Mouse (Mus musculus) left cerebral cortex, adult 2 months (tissue): ENCODE data around the gene Capza1. TPM values are rescaled to one million over a fixed set of nuclear protein-coding genes. Genes with fewer than 3 reads are reported as not detected.

Experiments used
- DNase-seq, 2 experiments: peaks; one replicate each; pipeline ENCODE4 v3.0.0; 2021 to 2022; ENCODE audit warnings: low spot score in 2 of 2, mixed read lengths in 1 of 2; ENCODE audit errors: extremely low spot score in 1 of 2
- H3K27ac ChIP-seq: fragments of 200-600 bp; 2 replicates; pipeline ENCODE4 v1.8.1; 2022
- H3K4me3 ChIP-seq: fragments of 200-600 bp; 2 replicates; pipeline ENCODE4 v1.8.1; 2022
- CTCF ChIP-seq: fragments of 200-600 bp; IDR thresholded peaks from 2 replicates; pipeline ENCODE4 v1.8.1; 2022; ENCODE audit warnings: antibody characterized with exemption, mild to moderate bottlenecking, moderate library complexity
- intact Hi-C: fragments of 180-260 bp; cut with DNase I; formaldehyde crosslinking; loops from one replicate; pipeline ENCODE4 v1.15.1; 2025
- total RNA-seq, 2 experiments: library from RNA; stranded (reverse); gene quantifications; 2 replicates each; pipeline ENCODE4 v1.2.3; 2021

The Capza1 gene
- total RNA-seq, 2 experiments from 2014 or later, result 35.1 to 39.8 TPM

GRCm38 (mm10) chr3:104793871-104794828 is 70.2 kb downstream of the Capza1 start:
- intact Hi-C loops, result no loop called here
- H3K4me3 ChIP-seq, result no peak overlapping the region
- no peak for TF ChIP-seq CTCF
- peak overlapping the region; percentile 38; the same call in 1 of the 2 replicates for H3K27ac ChIP-seq
- DNase-seq, result peak; percentile 63 to 64

- Histone ChIP-seq H3K4me3 (no peak overlapping the region), H3K27ac (peak overlapping the region; percentile 45)
- no peak for DNase-seq
- no peak for TF ChIP-seq CTCF
- intact Hi-C loops, result no loop called here
Measured at GRCm38 (mm10) chr3:104792360-104793270, 71.7 kb downstream of the Capza1 start.

- DNase-seq, result peak in 1 of 2 experiments; percentile 50
- no peak; the same call in 1 of the 2 replicates for TF ChIP-seq CTCF
- intact Hi-C loops, result no loop called here
- Histone ChIP-seq H3K27ac (peak overlapping the region; percentile 45), H3K4me3 (no peak overlapping the region)
Measured at GRCm38 (mm10) chr3:104791671-104792070, 72.6 kb downstream of the Capza1 start.

GRCm38 (mm10) chr3:104791017-104791416 is 73.3 kb downstream of the Capza1 start:
- no peak for DNase-seq
- no peak for TF ChIP-seq CTCF
- intact Hi-C loops, result no loop called here
- H3K4me3 ChIP-seq, result no peak overlapping the region
- peak overlapping the region; percentile 70 for H3K27ac ChIP-seq

- Histone ChIP-seq H3K27ac (peak overlapping the region; percentile 70), H3K4me3 (no peak overlapping the region)
- DNase-seq, result peak in 1 of 2 experiments; percentile 65
- TF ChIP-seq CTCF, result no peak
- intact Hi-C loops, result loop anchor here (1.0 kb wide), 1 partner anchor 263 kb away; the partner anchor contains the start of gene Cttnbp2nl
Measured at GRCm38 (mm10) chr3:104790401-104790937, 73.8 kb downstream of the Capza1 start.

GRCm38 (mm10) chr3:104789822-104790221 is 74.5 kb downstream of the Capza1 start:
- no peak for TF ChIP-seq CTCF
- Histone ChIP-seq H3K4me3 (peak overlapping the region; percentile 57), H3K27ac (peak overlapping the region; percentile 24)
- peak in 1 of 2 experiments; percentile 43 for DNase-seq
- intact Hi-C loops, result loop anchor here (1.0 to 5.0 kb wide), 4 partner anchors 27 to 263 kb away; partner anchors contain the start of genes Capza1, Cttnbp2nl and St7l

GRCm38 (mm10) chr3:104789312-104789605 is 75.0 kb downstream of the Capza1 start:
- intact Hi-C loops, result loop anchor here (1.0 to 5.0 kb wide), 3 partner anchors 28 to 178 kb away; partner anchors contain the start of genes Capza1 and St7l

GRCm38 (mm10) chr3:104788561-104789311 is 75.6 kb downstream of the Capza1 start:
- Histone ChIP-seq H3K4me3 (peak overlapping the region; percentile 57), H3K27ac (peak overlapping the region; percentile 24)
- peak; percentile 60 to 69 for DNase-seq
- intact Hi-C loops, result loop anchor here (1.0 to 5.0 kb wide), 3 partner anchors 28 to 179 kb away; partner anchors contain the start of genes Capza1 and St7l
- TF ChIP-seq CTCF, result peak; percentile 66

More at GRCm38 (mm10) chr3:104789312-104789605, 75.0 kb downstream of the Capza1 start:
- Histone ChIP-seq H3K27ac (peak overlapping the region; percentile 24; the same call in 1 of the 2 replicates), H3K4me3 (peak overlapping the region; percentile 57)
- no peak for TF ChIP-seq CTCF
- DNase-seq, result no peak

GRCm38 (mm10) chr3:104788075-104788474 is 76.2 kb downstream of the Capza1 start, which contains the start of gene Rhoc:
Rhoc (plus strand) TSS chr3:104788375.
- intact Hi-C loops, result loop anchor here (2.0 to 5.0 kb wide), 2 partner anchors 29 to 179 kb away; no protein-coding TSS in a partner anchor
- peak within 1 kb of the TSS; percentile 24 for H3K27ac ChIP-seq
- no peak for DNase-seq
- TF ChIP-seq CTCF, result no peak
- peak within 1 kb of the TSS; percentile 57 for H3K4me3 ChIP-seq

- H3K27ac ChIP-seq, result no peak overlapping the region
- intact Hi-C loops, result loop anchor here (5.0 kb wide), 1 partner anchor 182 kb away; no protein-coding TSS in a partner anchor
- no peak for DNase-seq
- no peak overlapping the region for H3K4me3 ChIP-seq
- no peak for TF ChIP-seq CTCF
Measured at GRCm38 (mm10) chr3:104785284-104785683, 79.0 kb downstream of the Capza1 start.
